Mouse (Mus musculus): Measurements from ENCODE around the gene Fuom. TPM values are rescaled to one million over a fixed set of nuclear protein-coding genes. Genes with fewer than 3 reads are reported as not detected.

The Fuom gene
- polyA plus RNA-seq, 2 experiments = 28.3 to 30.3 TPM

- Histone ChIP-seq H3K4me3 (replicated peaks; ENCODE audit: low read length) (peak overlapping the region; percentile 39), H3K9ac (ENCODE audit: low read depth, low read length, severe bottlenecking) (peak overlapping the region; percentile 43), H3K27me3 (ENCODE audit: control insufficient read depth, insufficient read depth, low read length) (peaks cover 66% of the 10 kb centered on the region), H3K4me1 (ENCODE audit: control insufficient read depth, insufficient read depth, low read length) (0 out of 2 replicates have a peak, but pooled peaks cover 14% of the 10 kb centered on the region), H3K4me2 (replicated peaks; ENCODE audit: low read depth, low read length, severe bottlenecking) (peak overlapping the region; percentile 93), H3K9me3 (ENCODE audit: control insufficient read depth, low read length) (no peaks in the 10 kb centered on the region), H3K36me3 (ENCODE audit: control insufficient read depth, insufficient read depth, low read length) (no peaks in the 10 kb centered on the region), H3K27ac (replicated peaks; ENCODE audit: low read depth, low read length) (no peak overlapping the region)
- ATAC-seq (ENCODE audit: low FRiP score, low read depth) = no peak
- TF ChIP-seq POLR2A (IDR thresholded peaks at IDR 0.05; ENCODE audit: borderline replicate concordance, extremely low read depth, insufficient read depth, insufficient read length) = no peak
- no peak for DNase-seq (ENCODE audit: low spot score)
- 2% methylated on average over 39 of the region's 47 CpGs for WGBS
Measured at GRCm38 (mm10) chr7:140060936-140061831, 41.1 kb downstream of the Fuom start.

GRCm38 (mm10) chr7:140059601-140060000, 42.6 kb downstream of the Fuom start:
- WGBS = 47% methylated on average over 4 of the region's 4 CpGs
- H3K27me3 ChIP-seq (ENCODE audit: control insufficient read depth, insufficient read depth, low read length) = peaks cover 71% of the 10 kb centered on the region
- H3K4me2 ChIP-seq (replicated peaks; ENCODE audit: low read depth, low read length, severe bottlenecking) = no peak overlapping the region
- no peak for ATAC-seq (ENCODE audit: low FRiP score, low read depth)
- 0 out of 2 replicates have a peak, but pooled peaks cover 14% of the 10 kb centered on the region for H3K4me1 ChIP-seq (ENCODE audit: control insufficient read depth, insufficient read depth, low read length)
- H3K4me3 ChIP-seq (replicated peaks; ENCODE audit: low read length) = no peak overlapping the region
- no peak for TF ChIP-seq POLR2A (IDR thresholded peaks at IDR 0.05; ENCODE audit: borderline replicate concordance, extremely low read depth, insufficient read depth, insufficient read length)
- H3K36me3 ChIP-seq (ENCODE audit: control insufficient read depth, insufficient read depth, low read length) = no peaks in the 10 kb centered on the region
- DNase-seq (ENCODE audit: low spot score) = no peak
- H3K27ac ChIP-seq (replicated peaks; ENCODE audit: low read depth, low read length) = no peak overlapping the region
- H3K9ac ChIP-seq (ENCODE audit: low read depth, low read length, severe bottlenecking) = no peak overlapping the region
- no peaks in the 10 kb centered on the region for H3K9me3 ChIP-seq (ENCODE audit: control insufficient read depth, low read length)

GRCm38 (mm10) chr7:140058528-140058927, 43.7 kb downstream of the Fuom start:
- WGBS = 22% methylated on average over 7 of the region's 7 CpGs
- Histone ChIP-seq H3K4me1 (ENCODE audit: control insufficient read depth, insufficient read depth, low read length) (0 out of 2 replicates have a peak, but pooled peaks cover 14% of the 10 kb centered on the region), H3K27ac (replicated peaks; ENCODE audit: low read depth, low read length) (no peak overlapping the region), H3K36me3 (ENCODE audit: control insufficient read depth, insufficient read depth, low read length) (no peaks in the 10 kb centered on the region), H3K4me3 (replicated peaks; ENCODE audit: low read length) (peak overlapping the region; percentile 48), H3K9ac (ENCODE audit: low read depth, low read length, severe bottlenecking) (peak overlapping the region; percentile 61), H3K4me2 (replicated peaks; ENCODE audit: low read depth, low read length, severe bottlenecking) (peak overlapping the region; percentile 86), H3K9me3 (ENCODE audit: control insufficient read depth, low read length) (no peaks in the 10 kb centered on the region), H3K27me3 (ENCODE audit: control insufficient read depth, insufficient read depth, low read length) (peaks cover 71% of the 10 kb centered on the region)
- no peak for DNase-seq (ENCODE audit: low spot score)
- no peak for TF ChIP-seq POLR2A (IDR thresholded peaks at IDR 0.05; ENCODE audit: borderline replicate concordance, extremely low read depth, insufficient read depth, insufficient read length)
- no peak for ATAC-seq (ENCODE audit: low FRiP score, low read depth)

GRCm38 (mm10) chr7:140057413-140058407, 44.5 kb downstream of the Fuom start:
- Histone ChIP-seq H3K9me3 (ENCODE audit: control insufficient read depth, low read length) (no peaks in the 10 kb centered on the region), H3K9ac (ENCODE audit: low read depth, low read length, severe bottlenecking) (peak overlapping the region; percentile 61), H3K27me3 (ENCODE audit: control insufficient read depth, insufficient read depth, low read length) (peaks cover 67% of the 10 kb centered on the region), H3K27ac (replicated peaks; ENCODE audit: low read depth, low read length) (no peak overlapping the region), H3K4me3 (replicated peaks; ENCODE audit: low read length) (peak overlapping the region; percentile 48), H3K36me3 (ENCODE audit: control insufficient read depth, insufficient read depth, low read length) (no peaks in the 10 kb centered on the region), H3K4me1 (ENCODE audit: control insufficient read depth, insufficient read depth, low read length) (0 out of 2 replicates have a peak, but pooled peaks cover 14% of the 10 kb centered on the region), H3K4me2 (replicated peaks; ENCODE audit: low read depth, low read length, severe bottlenecking) (peak overlapping the region; percentile 86)
- 4% methylated on average over 52 of the region's 53 CpGs for WGBS
- no peak for TF ChIP-seq POLR2A (IDR thresholded peaks at IDR 0.05; ENCODE audit: borderline replicate concordance, extremely low read depth, insufficient read depth, insufficient read length)
- peak; percentile 49 for ATAC-seq (ENCODE audit: low FRiP score, low read depth)
- DNase-seq (ENCODE audit: low spot score) = no peak

GRCm38 (mm10) chr7:140054124-140054523, 48.1 kb downstream of the Fuom start:
- Histone ChIP-seq H3K9ac (ENCODE audit: low read depth, low read length, severe bottlenecking) (no peak overlapping the region), H3K4me2 (replicated peaks; ENCODE audit: low read depth, low read length, severe bottlenecking) (no peak overlapping the region), H3K27me3 (ENCODE audit: control insufficient read depth, insufficient read depth, low read length) (peaks cover 67% of the 10 kb centered on the region), H3K4me1 (ENCODE audit: control insufficient read depth, insufficient read depth, low read length) (peaks cover 18% of the 10 kb centered on the region), H3K9me3 (ENCODE audit: control insufficient read depth, low read length) (no peaks in the 10 kb centered on the region), H3K36me3 (ENCODE audit: control insufficient read depth, insufficient read depth, low read length) (no peaks in the 10 kb centered on the region), H3K27ac (replicated peaks; ENCODE audit: low read depth, low read length) (no peak overlapping the region), H3K4me3 (replicated peaks; ENCODE audit: low read length) (no peak overlapping the region)
- WGBS = 77% methylated on average over 4 of the region's 4 CpGs
- ATAC-seq (ENCODE audit: low FRiP score, low read depth) (no peak), DNase-seq (ENCODE audit: low spot score) (no peak)
- no peak for TF ChIP-seq POLR2A (IDR thresholded peaks at IDR 0.05; ENCODE audit: borderline replicate concordance, extremely low read depth, insufficient read depth, insufficient read length)

Data from limb, embryonic 14.5 days (tissue).